Mouse (Mus musculus) G1E-ER4 (cell line): Measurements from ENCODE around the gene Smarcb1. TPM values are rescaled to one million over a fixed set of nuclear protein-coding genes. Genes with fewer than 3 reads are reported as not detected.

ENCODE experiments used
- GATA1 ChIP-seq: IDR thresholded peaks from one replicate; pipeline ENCODE4 v1.8.0; 2012; ENCODE audit warnings: low read length, inconsistent platforms
- polyA plus RNA-seq: library from polyadenylated mRNA; stranded (reverse); fragments of >175 nt; gene quantifications from 2 replicates; pipeline ENCODE4 v1.2.3, GENCODE M21; 2012

Smarcb1 gene
- polyA plus RNA-seq, 1 experiment = 299 TPM

DNA sequence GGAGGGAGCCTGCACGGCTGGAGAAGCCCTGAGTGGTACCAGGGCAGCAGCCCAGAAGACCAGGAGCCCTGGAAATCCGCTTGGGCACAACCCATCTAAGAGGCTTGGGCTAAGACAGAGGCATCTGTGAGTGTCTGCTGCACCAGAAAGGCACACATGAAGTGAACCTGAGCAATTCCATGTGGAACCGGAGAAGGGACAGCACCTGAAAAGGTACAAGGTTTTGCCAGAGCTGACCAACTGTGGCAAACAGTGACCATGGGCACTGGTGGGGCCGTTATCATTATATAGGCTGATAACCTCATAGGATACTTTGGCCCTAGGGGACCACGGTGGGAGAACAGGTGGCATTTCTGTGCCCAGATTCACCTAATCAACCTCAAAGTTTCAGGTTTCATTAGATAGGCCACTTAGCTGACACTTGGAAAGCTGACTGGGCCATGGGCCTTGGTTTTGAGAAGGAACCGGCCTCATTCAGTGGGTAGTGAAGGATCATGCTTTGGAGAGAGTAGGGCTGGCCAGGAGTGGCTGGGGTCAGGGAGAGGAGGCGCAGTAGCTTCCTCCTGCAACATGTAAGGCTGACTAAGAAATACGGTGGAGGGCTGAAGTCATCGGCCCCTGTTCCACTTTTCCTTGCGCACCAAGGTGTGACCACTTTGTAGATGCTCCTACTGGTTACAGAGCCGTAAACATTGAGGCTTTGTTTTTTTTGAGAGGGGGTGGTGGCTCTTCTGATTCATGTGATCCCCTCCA, 65.1 kb downstream of the Smarcb1 start:
- no peak for TF ChIP-seq GATA1

DNA sequence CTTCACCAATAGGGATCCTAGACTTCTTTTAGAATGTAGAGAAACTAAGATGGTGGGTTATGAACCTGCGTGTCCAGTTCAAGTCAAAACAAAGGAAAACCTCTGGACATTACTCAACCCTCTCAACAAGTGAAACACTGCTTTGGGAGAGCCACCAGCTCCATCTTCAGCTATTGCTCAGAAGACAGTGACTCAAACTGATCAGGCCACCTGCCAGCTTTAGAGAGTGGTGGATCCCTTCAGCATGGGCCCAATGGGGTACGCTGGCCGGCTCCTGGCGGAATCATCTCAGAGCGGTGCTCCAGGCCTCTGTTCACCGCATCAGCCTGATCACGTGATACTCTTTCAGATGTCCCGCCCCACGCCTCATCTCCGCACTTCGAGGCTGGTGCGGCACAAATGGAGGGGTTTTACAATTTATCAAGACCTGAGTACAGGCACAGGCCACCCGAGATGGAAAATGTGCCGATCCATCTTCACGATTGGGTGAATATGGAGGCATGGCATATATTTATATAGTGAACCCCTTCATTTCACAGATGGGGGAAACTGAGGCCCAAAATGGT, 65.9 kb downstream of the Smarcb1 start:
- TF ChIP-seq GATA1 = no peak

DNA sequence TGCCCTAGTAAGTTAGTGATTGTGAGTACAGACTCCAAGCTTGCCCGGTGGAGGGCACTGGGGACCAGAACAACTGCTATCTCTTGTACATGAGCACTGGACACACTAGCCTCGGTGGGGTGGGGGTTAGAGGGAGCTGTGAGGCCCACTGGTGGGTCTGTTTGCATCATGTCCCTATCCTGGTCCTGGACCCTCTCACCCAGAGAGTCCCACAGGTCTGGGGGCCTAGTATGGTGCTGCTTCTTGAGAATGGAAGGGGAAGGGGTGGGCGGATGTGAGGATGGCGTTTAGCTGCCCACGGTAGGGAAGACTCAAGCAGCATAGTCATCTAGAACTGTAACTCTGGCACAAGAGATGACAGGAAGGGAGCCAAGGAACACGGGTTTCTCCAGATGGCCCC, 66.6 kb downstream of the Smarcb1 start:
- TF ChIP-seq GATA1 = no peak

DNA sequence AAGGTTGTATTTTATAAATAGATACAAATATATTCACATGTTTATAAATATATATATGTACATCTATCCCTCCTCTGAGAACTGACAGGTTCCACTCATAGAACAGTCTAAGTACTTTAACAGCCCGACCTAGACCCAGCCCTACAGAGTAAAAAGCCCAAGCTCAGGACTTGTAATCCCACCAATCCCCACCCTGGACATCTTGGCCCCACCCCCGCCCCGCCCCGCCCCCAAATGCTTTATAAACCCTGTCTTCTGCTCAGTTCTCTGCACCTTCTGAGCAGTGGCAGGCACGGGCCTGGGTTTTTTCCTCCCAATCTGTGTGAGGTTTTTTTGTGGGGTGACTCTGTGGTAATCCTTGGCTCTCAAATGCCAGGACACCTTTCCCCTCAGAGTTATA, 67.3 kb downstream of the Smarcb1 start:
- no peak for TF ChIP-seq GATA1

DNA sequence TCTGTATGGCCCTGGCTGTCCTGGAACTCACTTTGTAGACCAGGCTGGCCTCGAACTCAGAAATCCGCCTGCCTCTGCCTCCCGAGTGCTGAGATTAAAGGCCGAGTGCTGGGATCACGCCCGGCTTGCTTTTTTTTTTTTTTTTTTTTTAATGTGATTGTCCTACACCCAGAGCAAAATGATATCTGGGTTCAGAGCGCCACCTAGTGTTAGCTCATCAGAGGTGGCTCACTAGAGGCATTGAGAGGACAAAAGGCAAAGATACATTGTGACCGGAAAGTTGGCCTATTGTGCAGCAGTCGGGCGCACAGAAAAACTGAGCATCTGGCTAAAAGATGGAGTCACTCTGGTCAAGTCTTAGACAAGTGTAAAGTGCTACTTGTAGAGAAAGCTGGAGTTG, 68.0 kb downstream of the Smarcb1 start:
- TF ChIP-seq GATA1 = no peak

DNA sequence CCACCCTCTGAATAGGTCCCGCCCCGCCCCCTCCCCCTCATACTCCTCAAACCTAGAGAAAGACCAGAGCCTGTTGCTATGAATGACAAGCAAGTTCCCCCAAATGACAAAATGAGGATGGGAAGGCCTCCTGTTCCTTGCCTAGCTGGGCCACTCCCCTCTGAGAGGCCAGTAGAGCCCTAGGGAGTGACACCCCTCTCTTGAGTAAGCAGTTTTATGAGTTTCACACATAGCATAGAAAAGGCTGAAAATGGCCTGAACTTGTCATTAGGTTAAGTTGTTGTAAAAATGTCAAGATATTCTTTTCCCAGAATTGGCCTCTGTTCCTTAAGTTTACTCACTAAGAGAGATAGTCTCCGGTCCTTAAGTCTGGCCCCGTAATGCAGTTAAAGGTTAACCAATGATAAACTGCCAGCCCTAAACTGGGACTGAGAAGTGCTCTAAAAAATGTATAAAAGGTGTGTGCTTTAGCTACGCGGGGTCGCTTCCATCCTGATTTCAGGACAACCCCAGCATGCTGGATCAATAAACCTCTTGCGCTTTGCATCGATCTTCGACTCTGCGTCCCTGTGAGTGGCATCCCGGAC, 68.8 kb downstream of the Smarcb1 start:
- no peak for TF ChIP-seq GATA1

DNA sequence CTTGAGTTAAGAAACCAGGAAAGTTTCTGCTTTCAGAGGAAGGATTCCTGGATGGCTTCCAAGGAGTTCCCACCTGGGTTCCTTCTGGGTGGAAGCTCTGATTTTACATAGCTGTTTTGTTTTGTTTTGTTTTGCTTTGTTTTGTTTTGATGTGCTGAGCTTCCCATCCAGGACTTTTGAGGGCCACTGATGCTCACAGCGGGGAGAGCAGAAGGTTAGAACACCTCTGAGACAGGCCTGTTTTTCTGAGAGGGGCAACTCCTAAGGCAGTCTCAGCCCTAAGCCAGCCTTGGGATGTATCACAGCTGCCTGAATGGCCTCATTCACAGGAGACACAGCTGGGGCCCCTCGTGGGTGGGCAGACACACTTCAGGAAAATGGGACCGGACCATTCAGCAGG, 69.7 kb downstream of the Smarcb1 start:
- no peak for TF ChIP-seq GATA1

DNA sequence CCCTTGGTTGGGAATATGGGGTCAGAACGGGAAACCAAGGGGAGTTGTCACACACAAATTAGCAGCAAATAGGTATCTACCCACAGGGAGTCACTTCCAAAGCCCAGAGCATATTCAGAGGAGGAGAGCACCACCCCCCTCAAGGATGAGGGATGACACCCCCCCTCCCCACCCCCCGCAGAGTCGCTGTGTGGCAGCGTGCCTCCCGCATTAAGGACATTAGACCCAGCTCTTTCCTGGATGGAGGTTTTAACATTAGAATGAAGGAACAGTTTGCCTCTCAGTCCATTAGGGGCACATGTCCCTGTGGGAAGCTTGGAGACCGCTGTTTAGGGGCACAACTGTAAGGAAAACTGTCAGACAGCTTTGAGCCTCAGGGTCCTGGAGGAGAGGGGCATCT, 70.3 kb downstream of the Smarcb1 start:
- no peak for TF ChIP-seq GATA1

DNA sequence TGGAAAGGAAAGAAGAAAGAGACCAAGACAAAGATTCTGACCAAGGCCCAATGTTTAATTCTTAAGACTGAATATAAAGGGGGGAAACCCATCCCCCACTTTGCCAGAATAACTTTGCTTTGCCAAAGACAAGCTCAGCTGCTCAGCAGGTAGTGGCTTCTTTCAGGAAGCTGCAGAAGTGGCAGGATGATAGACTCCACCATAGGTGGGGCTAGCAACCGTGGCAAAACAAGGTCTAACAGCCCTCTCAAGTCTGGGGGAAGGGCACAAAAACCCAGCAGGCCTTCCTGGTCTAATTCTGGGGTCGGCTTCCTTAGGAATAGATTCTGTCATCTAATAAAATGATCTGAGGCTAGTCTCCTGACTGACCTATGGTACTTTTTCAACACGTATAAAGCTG, 73.0 kb downstream of the Smarcb1 start:
- TF ChIP-seq GATA1 = no peak

Other genes with a start within 250 kb of the Smarcb1 start
- gene Cabin1, start 157.3 kb downstream of the Smarcb1 start, polyA plus RNA-seq = 64.0 and 70.9 TPM in 2 replicates
- gene Ddt, start 148.2 kb downstream of the Smarcb1 start, polyA plus RNA-seq = 66.4 and 68.5 TPM in 2 replicates
- not detected in 2 replicates for gene Gm20441, start 140.7 kb downstream of the Smarcb1 start, polyA plus RNA-seq
- gene Gstt3, start 140.2 kb downstream of the Smarcb1 start, polyA plus RNA-seq = 0.25 and 0.31 TPM in 2 replicates
- gene Gstt1, start 123.0 kb downstream of the Smarcb1 start, polyA plus RNA-seq = not detected in 2 replicates
- not detected in 2 replicates for gene Gstt4, start 99.1 kb downstream of the Smarcb1 start, polyA plus RNA-seq
- 7.3 and 8.5 TPM in 2 replicates for gene Gstt2, start 84.2 kb downstream of the Smarcb1 start, polyA plus RNA-seq
- gene Mif, start 61.4 kb downstream of the Smarcb1 start, polyA plus RNA-seq = 3,863 and 3,963 TPM in 2 replicates
- 0.27 and 0.36 TPM in 2 replicates for gene Derl3, start 28.2 kb downstream of the Smarcb1 start, polyA plus RNA-seq
- 585 and 819 TPM in 2 replicates for gene Chchd10, start 11.5 kb upstream of the Smarcb1 start, polyA plus RNA-seq
- 0.12 TPM in 1 of 2 replicates, not detected in the other for gene Mmp11, start 14.9 kb upstream of the Smarcb1 start, polyA plus RNA-seq
- not detected in 2 replicates for gene Gm867, start 19.1 kb upstream of the Smarcb1 start, polyA plus RNA-seq
- gene Vpreb3, start 21.4 kb upstream of the Smarcb1 start, polyA plus RNA-seq = not detected in 2 replicates
- gene Gm5134, start 32.9 kb upstream of the Smarcb1 start, polyA plus RNA-seq = not detected in 2 replicates
- gene Zfp280b, start 111.0 kb upstream of the Smarcb1 start, polyA plus RNA-seq = 7.0 and 8.8 TPM in 2 replicates
- gene Slc5a4b, start 189.3 kb upstream of the Smarcb1 start, polyA plus RNA-seq = not detected in 2 replicates
- not detected in 2 replicates for gene Slc5a4a, start 225.8 kb upstream of the Smarcb1 start, polyA plus RNA-seq